Mouse (Mus musculus) limb, embryonic 15.5 days (tissue): ENCODE results near the gene Ildr1. TPM values are rescaled to one million over a fixed set of nuclear protein-coding genes. Genes with fewer than 3 reads are reported as not detected.

ENCODE experiments used
- ATAC-seq: fragments of 200-750 bp; cut with Nextera tagmentation; 2 replicates; pipeline ENCODE4 v1.8.0; 2017; ENCODE audit warnings: low read depth, moderate TSS enrichment; ENCODE audit not compliant: insufficient number of reproducible peaks, low FRiP score, low TSS enrichment
- H3K27ac ChIP-seq: fragments of 300-500 bp; sonication (generic); 2 replicates; pipeline ENCODE4 v1.5.1; 2015; ENCODE audit warnings: moderate library complexity, mild to moderate bottlenecking, inconsistent platforms
- H3K27me3 ChIP-seq: fragments of 300-500 bp; sonication (generic); 2 replicates; pipeline ENCODE4 v1.6.1; 2015; ENCODE audit warnings: inconsistent platforms
- H3K36me3 ChIP-seq: fragments of 300-500 bp; sonication (generic); 2 replicates; pipeline ENCODE4 v1.6.1; 2015; ENCODE audit warnings: inconsistent platforms
- H3K4me1 ChIP-seq: fragments of 300-500 bp; sonication (generic); 2 replicates; pipeline ENCODE4 v1.6.1; 2015; ENCODE audit warnings: inconsistent platforms
- H3K4me2 ChIP-seq: fragments of 300-500 bp; sonication (generic); 2 replicates; pipeline ENCODE4 v1.6.1; 2015; ENCODE audit warnings: mild to moderate bottlenecking, inconsistent platforms
- H3K4me3 ChIP-seq: fragments of 300-500 bp; sonication (generic); 2 replicates; pipeline ENCODE4 v1.5.1; 2015; ENCODE audit warnings: mild to moderate bottlenecking, inconsistent platforms
- H3K9ac ChIP-seq: fragments of 300-500 bp; sonication (generic); 2 replicates; pipeline ENCODE4 v1.6.1; 2015; ENCODE audit warnings: inconsistent platforms
- H3K9me3 ChIP-seq: fragments of 300-500 bp; sonication (generic); 2 replicates; pipeline ENCODE4 v1.6.1; 2016; ENCODE audit warnings: inconsistent platforms
- WGBS: fragments of 180-500 bp; shearing (Covaris S2); methylation state at CpG from one replicate; pipeline ENCODE4 v1.1.7; 2015; 5-methylcytosine and 5-hydroxymethylcytosine counted together
- polyA plus RNA-seq: library from polyadenylated mRNA; unstranded; fragments of >200 nt; fragmentation: Nextera tagmentation; extraction: Ambion mirVana; gene quantifications from 2 replicates; pipeline ENCODE4 v1.2.1, GENCODE M21; 2015

Ildr1 gene
- polyA plus RNA-seq, 1 experiment from 2014 or later = 1.8 TPM

GRCm38 (mm10) chr16:36708751-36709150 is 15.0 kb downstream of the Ildr1 start:
- H3K4me2 ChIP-seq = no peak overlapping the region
- ATAC-seq = no peak
- H3K27me3 ChIP-seq = no peaks in the 10 kb centered on the region
- 71% methylated on average over 7 of the region's 7 CpGs for WGBS
- H3K27ac ChIP-seq = no peak overlapping the region
- no peak overlapping the region for H3K4me3 ChIP-seq
- H3K4me1 ChIP-seq = no peaks in the 10 kb centered on the region
- no peaks in the 10 kb centered on the region for H3K36me3 ChIP-seq
- no peak overlapping the region for H3K9ac ChIP-seq
- no peaks in the 10 kb centered on the region for H3K9me3 ChIP-seq

- Histone ChIP-seq H3K4me2 (no peak overlapping the region), H3K4me3 (no peak overlapping the region), H3K9me3 (no peaks in the 10 kb centered on the region), H3K9ac (no peak overlapping the region), H3K4me1 (no peaks in the 10 kb centered on the region), H3K27me3 (no peaks in the 10 kb centered on the region), H3K36me3 (no peaks in the 10 kb centered on the region), H3K27ac (no peak overlapping the region)
- WGBS = 89% methylated on average over 17 of the region's 17 CpGs
- no peak for ATAC-seq
These were observed 15.6 kb downstream of the Ildr1 start for GRCm38 (mm10) chr16:36709405-36709804.

GRCm38 (mm10) chr16:36710794-36711193 is 17.0 kb downstream of the Ildr1 start:
- no peak overlapping the region for H3K4me2 ChIP-seq
- no peak overlapping the region for H3K9ac ChIP-seq
- no peaks in the 10 kb centered on the region for H3K36me3 ChIP-seq
- H3K4me3 ChIP-seq = no peak overlapping the region
- H3K9me3 ChIP-seq = no peaks in the 10 kb centered on the region
- 89% methylated on average over 2 of the region's 2 CpGs for WGBS
- no peaks in the 10 kb centered on the region for H3K27me3 ChIP-seq
- no peak for ATAC-seq
- no peaks in the 10 kb centered on the region for H3K4me1 ChIP-seq
- no peak overlapping the region for H3K27ac ChIP-seq

GRCm38 (mm10) chr16:36711760-36712159 is 18.0 kb downstream of the Ildr1 start:
- 89% methylated on average over 12 of the region's 12 CpGs for WGBS
- no peaks in the 10 kb centered on the region for H3K9me3 ChIP-seq
- no peak for ATAC-seq
- H3K36me3 ChIP-seq = no peaks in the 10 kb centered on the region
- H3K4me1 ChIP-seq = no peaks in the 10 kb centered on the region
- H3K27me3 ChIP-seq = no peaks in the 10 kb centered on the region
- H3K4me2 ChIP-seq = no peak overlapping the region
- no peak overlapping the region for H3K4me3 ChIP-seq
- no peak overlapping the region for H3K27ac ChIP-seq
- no peak overlapping the region for H3K9ac ChIP-seq

- 83% methylated on average over 4 of the region's 4 CpGs for WGBS
- no peaks in the 10 kb centered on the region for H3K27me3 ChIP-seq
These were observed 23.7 kb downstream of the Ildr1 start for GRCm38 (mm10) chr16:36717481-36717880.

GRCm38 (mm10) chr16:36718637-36719036 is 24.9 kb downstream of the Ildr1 start:
- no peak for ATAC-seq
- H3K4me3 ChIP-seq = no peak overlapping the region
- H3K9ac ChIP-seq = no peak overlapping the region
- H3K4me1 ChIP-seq = no peaks in the 10 kb centered on the region
- no peaks in the 10 kb centered on the region for H3K9me3 ChIP-seq
- no peaks in the 10 kb centered on the region for H3K27me3 ChIP-seq
- H3K4me2 ChIP-seq = no peak overlapping the region
- H3K36me3 ChIP-seq = no peaks in the 10 kb centered on the region
- no peak overlapping the region for H3K27ac ChIP-seq

More at GRCm38 (mm10) chr16:36717481-36717880, 23.7 kb downstream of the Ildr1 start:
- no peak for ATAC-seq
- no peak overlapping the region for H3K9ac ChIP-seq
- H3K4me3 ChIP-seq = no peak overlapping the region
- no peaks in the 10 kb centered on the region for H3K9me3 ChIP-seq
- no peak overlapping the region for H3K27ac ChIP-seq
- H3K4me1 ChIP-seq = no peaks in the 10 kb centered on the region
- H3K4me2 ChIP-seq = no peak overlapping the region
- no peaks in the 10 kb centered on the region for H3K36me3 ChIP-seq

GRCm38 (mm10) chr16:36720194-36721055 is 26.6 kb downstream of the Ildr1 start:
- Histone ChIP-seq H3K9ac (no peak overlapping the region), H3K4me2 (no peak overlapping the region), H3K4me3 (no peak overlapping the region), H3K27me3 (no peaks in the 10 kb centered on the region), H3K36me3 (no peaks in the 10 kb centered on the region), H3K9me3 (no peaks in the 10 kb centered on the region), H3K27ac (no peak overlapping the region), H3K4me1 (no peaks in the 10 kb centered on the region)
- ATAC-seq = no peak
- WGBS = 65% methylated on average over 13 of the region's 13 CpGs

GRCm38 (mm10) chr16:36722739-36723138 is 29.0 kb downstream of the Ildr1 start:
- no peak overlapping the region for H3K27ac ChIP-seq
- WGBS = 33% methylated on average over 4 of the region's 4 CpGs
- no peak for ATAC-seq
- H3K27me3 ChIP-seq = no peaks in the 10 kb centered on the region
- no peaks in the 10 kb centered on the region for H3K4me1 ChIP-seq
- H3K4me2 ChIP-seq = no peak overlapping the region
- H3K9me3 ChIP-seq = no peaks in the 10 kb centered on the region
- no peaks in the 10 kb centered on the region for H3K36me3 ChIP-seq
- H3K4me3 ChIP-seq = no peak overlapping the region
- no peak overlapping the region for H3K9ac ChIP-seq

- no peak overlapping the region for H3K9ac ChIP-seq
- no peaks in the 10 kb centered on the region for H3K36me3 ChIP-seq
- no peaks in the 10 kb centered on the region for H3K9me3 ChIP-seq
- H3K27ac ChIP-seq = no peak overlapping the region
- no peak overlapping the region for H3K4me3 ChIP-seq
- ATAC-seq = no peak
- H3K27me3 ChIP-seq = no peaks in the 10 kb centered on the region
- H3K4me2 ChIP-seq = no peak overlapping the region
- WGBS = 58% methylated on average over 3 of the region's 3 CpGs
- H3K4me1 ChIP-seq = no peaks in the 10 kb centered on the region
These were observed 30.2 kb downstream of the Ildr1 start for GRCm38 (mm10) chr16:36723880-36724443.

GRCm38 (mm10) chr16:36728959-36729358 is 35.2 kb downstream of the Ildr1 start:
- no peaks in the 10 kb centered on the region for H3K36me3 ChIP-seq
- H3K4me2 ChIP-seq = no peak overlapping the region
- no peaks in the 10 kb centered on the region for H3K27me3 ChIP-seq
- H3K4me3 ChIP-seq = no peak overlapping the region
- no peak for ATAC-seq
- 83% methylated on average over 2 of the region's 2 CpGs for whole genome bisulfite sequencing
- no peaks in the 10 kb centered on the region for H3K9me3 ChIP-seq
- no peak overlapping the region for H3K27ac ChIP-seq
- no peak overlapping the region for H3K9ac ChIP-seq
- H3K4me1 ChIP-seq = no peaks in the 10 kb centered on the region

GRCm38 (mm10) chr16:36732572-36732971 is 38.8 kb downstream of the Ildr1 start:
- Histone ChIP-seq H3K27ac (no peak overlapping the region), H3K36me3 (no peaks in the 10 kb centered on the region), H3K9ac (no peak overlapping the region), H3K27me3 (no peaks in the 10 kb centered on the region), H3K4me2 (no peak overlapping the region), H3K4me3 (no peak overlapping the region), H3K4me1 (no peaks in the 10 kb centered on the region), H3K9me3 (no peaks in the 10 kb centered on the region)
- ATAC-seq = no peak

- H3K27me3 ChIP-seq = no peaks in the 10 kb centered on the region
- H3K4me2 ChIP-seq = no peak overlapping the region
- ATAC-seq = no peak
- H3K4me1 ChIP-seq = no peaks in the 10 kb centered on the region
- H3K4me3 ChIP-seq = no peak overlapping the region
- no peak overlapping the region for H3K27ac ChIP-seq
- no peaks in the 10 kb centered on the region for H3K9me3 ChIP-seq
- H3K9ac ChIP-seq = no peak overlapping the region
- no peaks in the 10 kb centered on the region for H3K36me3 ChIP-seq
- 32% methylated on average over 1 of the region's 1 CpGs for WGBS
These were observed 40.0 kb downstream of the Ildr1 start for GRCm38 (mm10) chr16:36733827-36734226.
